Mouse (Mus musculus) heart, adult 8-10 months (tissue): ENCODE measurements at regions not wholly inside any gene's neighbourhood (a gene's known extent, or its start where the extent isn't known, plus 50 kb on each side); places are given as distances from the start of the nearest gene placed in this dataset.
A peak's percentile ranks its signal among the peaks of the same experiment; 100 is the strongest.

ENCODE experiments used
- DNase-seq: peaks from one replicate; pipeline ENCODE4 v3.0.0; 2022; ENCODE audit warnings: low spot score

GRCm38 (mm10) chr17:80795453-80796105 is 67.3 kb upstream of the Map4k3 start:
- no peak for DNase-seq

GRCm38 (mm10) chr17:80792605-80793004 is 64.3 kb upstream of the Map4k3 start:
- no peak for DNase-seq

- DNase-seq = no peak
Measured at GRCm38 (mm10) chr17:80789706-80790105, 61.4 kb upstream of the Map4k3 start.

GRCm38 (mm10) chr17:80789000-80789399 is 60.7 kb upstream of the Map4k3 start:
- peak; percentile 68 for DNase-seq

GRCm38 (mm10) chr17:80786858-80787257 is 58.6 kb upstream of the Map4k3 start:
- DNase-seq = no peak

DNA sequence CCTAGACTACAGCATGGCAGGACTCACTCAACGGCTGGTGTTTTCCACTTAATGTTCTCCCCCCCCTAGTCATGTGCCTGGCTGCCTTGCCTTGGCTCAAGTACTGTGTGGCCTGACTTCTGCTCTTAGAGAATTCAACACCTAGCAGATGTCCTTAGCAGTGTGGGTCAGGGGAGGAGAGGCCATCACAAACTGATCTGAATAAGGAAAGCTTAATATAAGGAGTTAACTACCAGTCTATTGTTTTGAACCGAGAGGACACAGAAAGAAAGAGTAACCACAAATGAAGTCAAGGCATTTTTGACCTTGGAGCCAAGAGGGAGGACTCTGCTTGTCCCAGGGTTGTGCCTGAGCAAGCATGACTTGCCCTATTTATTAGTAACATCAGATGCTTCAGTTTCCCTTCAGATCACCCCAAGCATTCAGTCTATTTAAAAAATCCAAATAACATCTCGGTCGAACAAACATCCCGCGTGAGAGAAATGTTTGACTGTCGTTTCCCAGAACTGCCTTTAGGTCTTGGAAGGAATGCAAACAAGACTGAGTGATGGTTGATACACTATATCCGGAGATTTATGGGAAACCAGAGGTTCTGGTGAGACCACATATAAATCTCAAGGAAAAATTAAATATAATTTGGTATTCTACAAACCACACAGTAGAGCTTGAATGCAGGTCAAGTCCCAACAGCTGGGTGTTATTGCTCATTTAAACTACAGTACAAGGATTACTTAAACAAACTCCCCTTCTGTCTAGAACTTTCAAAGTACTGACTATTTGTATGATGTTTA is 58.0 kb upstream of the Map4k3 start:
- DNase-seq = no peak

DNA sequence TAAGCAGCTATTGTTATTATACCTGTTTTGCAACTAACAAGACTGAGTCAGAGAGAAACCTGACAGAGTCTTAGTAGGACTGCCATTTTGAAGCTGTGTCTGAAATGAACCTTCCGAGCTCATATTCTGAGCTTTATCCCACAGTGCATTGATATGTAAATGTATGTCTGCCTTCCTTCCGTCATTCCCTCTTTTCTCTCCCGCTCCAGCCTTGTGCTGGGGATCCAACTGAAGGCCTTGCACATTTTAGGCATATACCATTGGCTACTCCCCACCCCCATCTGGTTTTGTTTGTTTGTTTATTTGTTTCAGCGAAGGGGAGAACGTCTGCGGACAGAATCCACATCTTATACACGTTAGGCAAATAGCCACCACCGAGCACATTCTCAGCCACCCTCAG is 57.2 kb upstream of the Map4k3 start:
- no peak for DNase-seq

DNA sequence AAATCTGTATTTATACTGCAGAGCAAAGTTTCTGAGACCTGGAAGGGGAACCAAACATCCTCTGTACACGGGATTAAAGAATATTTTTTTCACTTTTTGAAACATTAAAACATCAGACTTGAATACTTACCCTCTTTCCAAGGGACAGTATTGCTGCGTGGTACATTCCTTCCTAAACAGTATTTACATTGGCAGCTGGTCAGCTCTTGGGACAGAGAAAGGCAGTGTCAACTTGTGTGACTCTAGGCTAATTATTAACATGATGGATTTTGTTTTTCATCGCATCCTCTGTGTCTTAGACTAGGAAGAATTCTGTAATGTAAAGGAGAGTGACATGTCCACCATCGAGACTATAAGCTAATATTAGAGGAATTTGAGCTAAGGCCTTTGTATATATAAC is 56.8 kb upstream of the Map4k3 start:
- no peak for DNase-seq

- DNase-seq = no peak
Measured at GRCm38 (mm10) chr17:80782233-80782632, 53.9 kb upstream of the Map4k3 start.

DNA sequence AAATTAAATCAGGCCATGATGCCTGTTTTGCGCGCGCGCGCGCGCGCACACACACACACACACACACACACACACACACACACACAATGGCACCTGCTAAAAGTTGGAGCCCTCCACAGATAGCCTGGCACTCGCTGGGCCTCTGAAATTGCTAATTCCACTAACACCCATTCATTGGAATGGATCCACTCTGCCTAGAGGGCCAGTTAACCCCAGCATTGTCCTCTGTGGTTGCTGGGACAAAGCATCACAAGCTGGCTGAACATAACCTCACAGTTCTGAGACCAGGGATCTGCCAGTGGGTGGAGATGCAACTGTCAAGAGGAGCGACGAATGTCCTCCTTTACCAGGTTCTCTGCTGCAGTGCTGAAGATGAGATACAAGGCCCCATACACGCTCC is 53.3 kb upstream of the Map4k3 start:
- no peak for DNase-seq

DNA sequence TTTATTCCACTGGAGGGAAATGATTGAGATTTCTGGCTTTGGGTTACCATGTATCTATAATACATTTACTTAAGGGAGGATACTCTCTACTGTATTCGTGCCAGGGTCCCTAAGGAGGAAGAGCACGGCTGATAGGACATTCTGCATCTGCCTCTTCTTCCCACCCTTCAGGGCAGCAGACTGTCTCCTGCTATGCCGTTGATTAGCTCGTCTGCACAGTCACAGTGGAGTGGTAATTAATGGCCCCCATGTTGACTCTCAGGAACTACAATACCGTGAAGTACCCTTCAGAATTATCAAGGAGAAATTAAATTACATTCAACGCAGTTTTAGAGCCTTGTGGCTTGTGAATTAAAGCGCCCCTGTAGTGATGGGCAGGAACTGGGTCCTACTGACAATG is 52.0 kb upstream of the Map4k3 start:
- DNase-seq = no peak

DNA sequence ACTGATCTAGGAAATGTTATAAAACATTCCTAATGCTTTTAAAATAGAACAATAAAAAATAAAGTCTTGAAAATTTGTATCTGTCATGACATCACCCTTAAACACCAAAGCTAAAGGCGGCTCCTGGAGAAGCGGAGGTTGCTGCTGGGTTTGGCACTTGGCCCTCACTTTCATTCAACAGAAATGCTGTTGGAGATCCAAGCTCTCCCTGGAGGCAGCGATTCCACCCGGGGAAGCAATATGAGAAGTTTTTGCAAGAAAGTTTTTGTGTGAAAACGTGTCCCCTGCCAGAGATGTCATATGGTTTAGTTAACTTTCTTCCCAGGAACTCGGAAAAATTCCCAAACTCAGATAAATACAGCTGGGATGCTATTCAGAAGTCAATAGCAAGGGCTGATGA is 51.5 kb upstream of the Map4k3 start:
- DNase-seq = peak; percentile 74
